ENCODE assay signal across 18 mouse cellular contexts in genomic region chr6:38597481-38597880, GRCm38 (mm10). TPM values are rescaled to one million over a fixed set of nuclear protein-coding genes. Genes with fewer than 3 reads are reported as not detected.
DNase-seq lines count a peak whose midpoint lies in the region; TF ChIP-seq lines count a peak whose summit lies in the region.
"Had no signal": no experiment of that assay in that cellular context is flagged by ENCODE, and none has a peak within 500 bp of the region (broad histone marks: within the 10 kb centered on the region; RNA-seq: fewer than 3 reads in every experiment).

No protein-coding gene starts in this region.

- H3K79me2 ChIP-seq in heart, adult 2 months (replicated peaks; ENCODE audit: control insufficient read depth, insufficient read depth, low read length) = no peaks in the 10 kb centered on the region

- TF ChIP-seq EP300 in heart, adult 2 months (IDR thresholded peaks at IDR 0.05; ENCODE audit: insufficient read depth, low read depth, low read length) = no peak

- peak; percentile 54 for TF ChIP-seq CTCF in heart, adult 2 months (IDR thresholded peaks at IDR 0.05)
- TF ChIP-seq CTCF in left cerebral cortex, adult 2 months (IDR thresholded peaks at IDR 0.05) = peak; percentile 28

- no peak overlapping the region for H3K4me3 ChIP-seq in heart, adult 2 months
- H3K4me3 ChIP-seq in left cerebral cortex, adult 2 months = no peak overlapping the region
- H3K4me3 ChIP-seq: forebrain, embryonic 12.5 days; kidney, embryonic 15.5 days; limb, embryonic 15.5 days; midbrain, embryonic 13.5 days had no signal

- intact Hi-C loops in heart, adult 2 months (cut with DNase I) = no loop called here
- intact Hi-C loops in heart, postnatal 36 days (cut with DNase I) = no loop called here
- intact Hi-C loops in left cerebral cortex, adult 2 months (cut with DNase I) = no loop called here
- intact Hi-C loops in left cerebral cortex, postnatal 25 days (cut with DNase I) = loop anchor here (5.0 to 10.0 kb wide), 2 partner anchors 97 to 105 kb away; no protein-coding TSS in a partner anchor

- no peak for DNase-seq in heart, adult 2 months
- no peak for DNase-seq in heart, postnatal 36 days
- no peak for DNase-seq in left cerebral cortex, adult 2 months (ENCODE audit: extremely low spot score in 1 of 2, low spot score in 2 of 2)
- no peak for DNase-seq in left cerebral cortex, postnatal 25 days (ENCODE audit: low spot score in 2 of 2)
- peak; percentile 24 for DNase-seq in A20 (ENCODE audit: low read depth, low spot score)
- DNase-seq in brain, adult 2 months (ENCODE audit: low read depth, low spot score) = peak; percentile 19
- no peak for DNase-seq in right cerebral cortex, postnatal 10 days (ENCODE audit: low spot score in 2 of 2)
- no peak for DNase-seq in neural tube, embryonic 10.5 days (ENCODE audit: extremely low spot score, low spot score)
- DNase-seq: cerebellum, postnatal 10 days; gastrocnemius, postnatal 36 days; heart, postnatal 4 days; lung, adult 18-20 months; retina, postnatal 1 day; thymus, adult 18-20 months had no signal

- 90% methylated on average over 4 of the region's 4 CpGs for WGBS in heart, adult 2 months

- H3K9ac ChIP-seq in heart, adult 2 months (ENCODE audit: low read depth, low read length) = no peak overlapping the region
- H3K9ac ChIP-seq: forebrain, embryonic 12.5 days; kidney, embryonic 15.5 days; limb, embryonic 15.5 days; midbrain, embryonic 13.5 days had no signal

- TF ChIP-seq POLR2A in heart, adult 2 months (IDR thresholded peaks at IDR 0.05; ENCODE audit: insufficient read depth, low read depth, low read length) = no peak

- H3K4me1 ChIP-seq in heart, adult 2 months (ENCODE audit: control insufficient read depth, insufficient read depth, low read length) = no peaks in the 10 kb centered on the region
- H3K4me1 ChIP-seq: forebrain, embryonic 12.5 days; kidney, embryonic 15.5 days; limb, embryonic 15.5 days; midbrain, embryonic 13.5 days had no signal

- H3K27ac ChIP-seq in heart, adult 2 months = no peak overlapping the region
- H3K27ac ChIP-seq in left cerebral cortex, adult 2 months = no peak overlapping the region
- H3K27ac ChIP-seq: forebrain, embryonic 12.5 days; kidney, embryonic 15.5 days; limb, embryonic 15.5 days; midbrain, embryonic 13.5 days had no signal

- H3K27me3 ChIP-seq in heart, adult 2 months (ENCODE audit: control insufficient read depth, insufficient read depth, low read length) = no peaks in the 10 kb centered on the region
- H3K27me3 ChIP-seq: forebrain, embryonic 12.5 days; kidney, embryonic 15.5 days; limb, embryonic 15.5 days; midbrain, embryonic 13.5 days had no signal

- H3K36me3 ChIP-seq in heart, adult 2 months (ENCODE audit: control insufficient read depth, insufficient read depth, low read length) = peaks cover 2% of the 10 kb centered on the region

RNA-seq across cellular contexts. Expression of gene Klrg2, which starts 39.6 kb away (rescaled TPM):
- total RNA-seq in heart, adult 2 months (2021) = under 1 TPM; 0.21 to 0.43 TPM
- polyA plus RNA-seq in heart, adult 2 months (2012; rRNA removed) = 0.23 and 0.33 TPM in 2 replicates
- total RNA-seq in heart, postnatal 36 days (2021) = under 1 TPM; 0.33 to 0.51 TPM
- 1 to 10 TPM in 1 of 2 experiments, under 1 TPM in 1; 0.70 to 1.1 TPM for total RNA-seq in left cerebral cortex, adult 2 months (2021)
- total RNA-seq in left cerebral cortex, postnatal 25 days (2021) = under 1 TPM; 0.50 to 0.99 TPM
- polyA plus RNA-seq: forebrain, embryonic 12.5 days had no signal

RNA-seq across cellular contexts. Expression of gene Luc7l2, which starts 46.3 kb away (rescaled TPM):
- total RNA-seq in heart, adult 2 months (2021) = 10 to 100 TPM; 91.7 to 99.9 TPM
- 28.1 and 45.7 TPM in 2 replicates for polyA plus RNA-seq in heart, adult 2 months (2012; rRNA removed)
- total RNA-seq in heart, postnatal 36 days (2021) = 100 to 1,000 TPM in 1 of 2 experiments, 10 to 100 TPM in 1; 93.7 to 102 TPM
- total RNA-seq in left cerebral cortex, adult 2 months (2021) = 100 to 1,000 TPM; 180 to 183 TPM
- total RNA-seq in left cerebral cortex, postnatal 25 days (2021) = 100 to 1,000 TPM; 154 to 171 TPM

Comparison
In these comparisons a context has a peak if more than half of its experiments do, and no peak if none do; other contexts are left out.
1. DNase-seq: peak in A20 (single experiment) and brain, adult 2 months (single experiment); none in heart, adult 2 months (0 of 2), heart, postnatal 36 days (0 of 2), left cerebral cortex, adult 2 months (0 of 2), left cerebral cortex, postnatal 25 days (0 of 2), right cerebral cortex, postnatal 10 days (0 of 2) and neural tube, embryonic 10.5 days (single experiment).